Mouse (Mus musculus): ENCODE results near the gene Nms. TPM values are rescaled to one million over a fixed set of nuclear protein-coding genes. Genes with fewer than 3 reads are reported as not detected.
A peak's percentile ranks its signal among the peaks of the same experiment; 100 is the strongest.

The Nms gene
- polyA plus RNA-seq, 1 experiment from 2014 or later = not detected

GRCm38 (mm10) chr1:38969116-38969515 lies 30.2 kb downstream of the Nms start:
- H3K27ac ChIP-seq (replicated peaks) = no peak overlapping the region
- DNase-seq (ENCODE audit: low spot score) = no peak
- H3K4me1 ChIP-seq = no peaks in the 10 kb centered on the region
- no peaks in the 10 kb centered on the region for H3K36me3 ChIP-seq
- 93% methylated on average over 1 of the region's 1 CpGs for WGBS
- H3K4me3 ChIP-seq = no peak overlapping the region
- H3K9me3 ChIP-seq (replicated peaks) = no peaks in the 10 kb centered on the region
- H3K27me3 ChIP-seq (ENCODE audit: low read depth, poor library complexity, severe bottlenecking) = no peaks in the 10 kb centered on the region

- no peak overlapping the region for H3K27ac ChIP-seq (replicated peaks)
- 84% methylated on average over 3 of the region's 3 CpGs for WGBS
- H3K9me3 ChIP-seq (replicated peaks) = no peaks in the 10 kb centered on the region
- H3K27me3 ChIP-seq (ENCODE audit: low read depth, poor library complexity, severe bottlenecking) = no peaks in the 10 kb centered on the region
- DNase-seq (ENCODE audit: low spot score) = no peak
- no peak overlapping the region for H3K4me3 ChIP-seq
- no peaks in the 10 kb centered on the region for H3K4me1 ChIP-seq
- H3K36me3 ChIP-seq = no peaks in the 10 kb centered on the region
Observed at GRCm38 (mm10) chr1:38971712-38972111, 32.8 kb downstream of the Nms start.

- H3K27me3 ChIP-seq (ENCODE audit: low read depth, poor library complexity, severe bottlenecking) = no peaks in the 10 kb centered on the region
- DNase-seq (ENCODE audit: low spot score) = no peak
- H3K4me3 ChIP-seq = no peak overlapping the region
- no peaks in the 10 kb centered on the region for H3K4me1 ChIP-seq
- 87% methylated on average over 9 of the region's 9 CpGs for WGBS
- H3K27ac ChIP-seq (replicated peaks) = no peak overlapping the region
- no peaks in the 10 kb centered on the region for H3K9me3 ChIP-seq (replicated peaks)
- no peaks in the 10 kb centered on the region for H3K36me3 ChIP-seq
Observed at GRCm38 (mm10) chr1:38972986-38973592, 34.1 kb downstream of the Nms start.

GRCm38 (mm10) chr1:38979953-38980352 lies 41.0 kb downstream of the Nms start:
- 84% methylated on average over 7 of the region's 7 CpGs for WGBS

GRCm38 (mm10) chr1:38983870-38984269 lies 44.9 kb downstream of the Nms start:
- no peaks in the 10 kb centered on the region for H3K36me3 ChIP-seq
- no peaks in the 10 kb centered on the region for H3K9me3 ChIP-seq (replicated peaks)
- H3K4me3 ChIP-seq = no peak overlapping the region
- H3K27ac ChIP-seq (replicated peaks) = no peak overlapping the region
- no peaks in the 10 kb centered on the region for H3K27me3 ChIP-seq (ENCODE audit: low read depth, poor library complexity, severe bottlenecking)
- 82% methylated on average over 2 of the region's 2 CpGs for WGBS
- H3K4me1 ChIP-seq = peaks cover 14% of the 10 kb centered on the region
- no peak for DNase-seq (ENCODE audit: low spot score)

More at GRCm38 (mm10) chr1:38979953-38980352, 41.0 kb downstream of the Nms start:
- Histone ChIP-seq H3K4me1 (no peaks in the 10 kb centered on the region), H3K36me3 (no peaks in the 10 kb centered on the region), H3K27ac (replicated peaks) (no peak overlapping the region), H3K4me3 (no peak overlapping the region), H3K27me3 (ENCODE audit: low read depth, poor library complexity, severe bottlenecking) (no peaks in the 10 kb centered on the region), H3K9me3 (replicated peaks) (no peaks in the 10 kb centered on the region)
- no peak for DNase-seq (ENCODE audit: low spot score)

- Histone ChIP-seq H3K4me3 (no peak within 1 kb of the TSS), H3K27me3 (ENCODE audit: low read depth, poor library complexity, severe bottlenecking) (no peaks in the 10 kb centered on the region), H3K27ac (replicated peaks) (no peak within 1 kb of the TSS), H3K9me3 (replicated peaks) (no peaks in the 10 kb centered on the region; the same call in 1 of the 2 replicates), H3K36me3 (peaks cover 3% of the 10 kb centered on the region; the same call in 1 of the 2 replicates), H3K4me1 (peaks cover 18% of the 10 kb centered on the region)
- 85% methylated on average over 3 of the region's 3 CpGs for WGBS
- DNase-seq (ENCODE audit: low spot score) = no peak
Observed at GRCm38 (mm10) chr1:38985308-38985707, 46.4 kb downstream of the Nms start, which contains the start of gene Pdcl3. TSS of gene Pdcl3 (plus strand) at chr1:38985608.

- peak; percentile 97 for DNase-seq (ENCODE audit: low spot score)
- H3K4me1 ChIP-seq = peaks cover 18% of the 10 kb centered on the region
- peaks cover 17% of the 10 kb centered on the region for H3K36me3 ChIP-seq
- no peaks in the 10 kb centered on the region for H3K27me3 ChIP-seq (ENCODE audit: low read depth, poor library complexity, severe bottlenecking)
- H3K27ac ChIP-seq (replicated peaks) = peak overlapping the region; percentile 88
- WGBS = 7% methylated on average over 38 of the region's 38 CpGs
- H3K9me3 ChIP-seq (replicated peaks) = no peaks in the 10 kb centered on the region; the same call in 1 of the 2 replicates
- peak overlapping the region; percentile 71 for H3K4me3 ChIP-seq
Observed at GRCm38 (mm10) chr1:38987080-38987864, 48.3 kb downstream of the Nms start.

GRCm38 (mm10) chr1:38987865-38988211 lies 48.9 kb downstream of the Nms start:
- under 1% methylated on average over 25 of the region's 25 CpGs for WGBS
- peaks cover 23% of the 10 kb centered on the region for H3K36me3 ChIP-seq
- H3K4me1 ChIP-seq = peaks cover 18% of the 10 kb centered on the region
- DNase-seq (ENCODE audit: low spot score) = no peak
- H3K27me3 ChIP-seq (ENCODE audit: low read depth, poor library complexity, severe bottlenecking) = no peaks in the 10 kb centered on the region
- peak overlapping the region; percentile 88 for H3K27ac ChIP-seq (replicated peaks)
- H3K9me3 ChIP-seq (replicated peaks) = no peaks in the 10 kb centered on the region; the same call in 1 of the 2 replicates
- peak overlapping the region; percentile 71 for H3K4me3 ChIP-seq

GRCm38 (mm10) chr1:38988357-38988756 lies 49.4 kb downstream of the Nms start:
- Histone ChIP-seq H3K4me3 (peak overlapping the region; percentile 71), H3K9me3 (replicated peaks) (no peaks in the 10 kb centered on the region; the same call in 1 of the 2 replicates), H3K27ac (replicated peaks) (peak overlapping the region; percentile 88), H3K4me1 (peaks cover 18% of the 10 kb centered on the region), H3K27me3 (ENCODE audit: low read depth, poor library complexity, severe bottlenecking) (no peaks in the 10 kb centered on the region), H3K36me3 (peaks cover 28% of the 10 kb centered on the region)
- DNase-seq (ENCODE audit: low spot score) = no peak
- 39% methylated on average over 7 of the region's 7 CpGs for WGBS

- Histone ChIP-seq H3K27ac (replicated peaks) (no peak overlapping the region), H3K9me3 (replicated peaks) (no peaks in the 10 kb centered on the region; the same call in 1 of the 2 replicates), H3K36me3 (peaks cover 66% of the 10 kb centered on the region), H3K27me3 (ENCODE audit: low read depth, poor library complexity, severe bottlenecking) (no peaks in the 10 kb centered on the region), H3K4me1 (peaks cover 12% of the 10 kb centered on the region), H3K4me3 (no peak overlapping the region)
- DNase-seq (ENCODE audit: low spot score) = no peak
- 93% methylated on average over 3 of the region's 3 CpGs for WGBS
Observed at GRCm38 (mm10) chr1:38992365-38992764, 53.4 kb downstream of the Nms start.

Other genes with a start within 250 kb of the Nms start
- 2.2 and 3.0 TPM in 2 replicates for gene Lonrf2, start 102.4 kb upstream of the Nms start, polyA plus RNA-seq (2016; fragmentation: Nextera tagmentation; extraction: Ambion mirVana)
- gene Chst10, start 41.0 kb upstream of the Nms start, polyA plus RNA-seq (2016; fragmentation: Nextera tagmentation; extraction: Ambion mirVana) = 12.6 and 17.0 TPM in 2 replicates
- 164 and 166 TPM in 2 replicates for gene Pdcl3, start 46.5 kb downstream of the Nms start, polyA plus RNA-seq (2016; fragmentation: Nextera tagmentation; extraction: Ambion mirVana)

Measured in midbrain, embryonic 10.5 days (tissue).